Mouse (Mus musculus): Measurements from ENCODE around the gene Tlr4.

Tlr4 gene

DNA sequence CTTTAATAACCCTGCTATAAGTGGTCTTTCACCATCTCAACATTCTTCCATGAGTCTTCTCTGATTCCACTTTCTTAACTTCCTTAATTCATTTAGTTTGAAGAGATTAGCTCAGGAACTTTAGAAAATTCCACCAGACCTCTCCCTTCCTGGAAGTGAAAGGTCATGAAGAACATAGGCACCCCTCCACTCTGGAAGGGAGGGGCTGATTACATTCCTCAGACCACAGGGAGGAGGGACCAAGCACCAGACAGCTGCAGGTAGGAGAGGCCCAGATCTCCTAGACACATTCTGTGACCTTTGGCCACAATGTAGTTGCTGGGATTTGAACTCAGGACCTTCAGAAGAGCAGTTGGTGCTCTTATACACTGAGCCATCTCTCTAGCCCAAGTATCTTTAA lies 72.7 kb downstream of the Tlr4 start:
- DNase-seq (ENCODE audit: low read depth), result no peak

- no peak for DNase-seq (ENCODE audit: low read depth)
Measured at GRCm38 (mm10) chr4:66901498-66901897, 74.1 kb downstream of the Tlr4 start.

- no peak for DNase-seq (ENCODE audit: low read depth)
Measured at GRCm38 (mm10) chr4:66908376-66908775, 81.0 kb downstream of the Tlr4 start.

- no peak for DNase-seq (ENCODE audit: low read depth)
Measured at GRCm38 (mm10) chr4:66919630-66920372, 92.4 kb downstream of the Tlr4 start.

DNA sequence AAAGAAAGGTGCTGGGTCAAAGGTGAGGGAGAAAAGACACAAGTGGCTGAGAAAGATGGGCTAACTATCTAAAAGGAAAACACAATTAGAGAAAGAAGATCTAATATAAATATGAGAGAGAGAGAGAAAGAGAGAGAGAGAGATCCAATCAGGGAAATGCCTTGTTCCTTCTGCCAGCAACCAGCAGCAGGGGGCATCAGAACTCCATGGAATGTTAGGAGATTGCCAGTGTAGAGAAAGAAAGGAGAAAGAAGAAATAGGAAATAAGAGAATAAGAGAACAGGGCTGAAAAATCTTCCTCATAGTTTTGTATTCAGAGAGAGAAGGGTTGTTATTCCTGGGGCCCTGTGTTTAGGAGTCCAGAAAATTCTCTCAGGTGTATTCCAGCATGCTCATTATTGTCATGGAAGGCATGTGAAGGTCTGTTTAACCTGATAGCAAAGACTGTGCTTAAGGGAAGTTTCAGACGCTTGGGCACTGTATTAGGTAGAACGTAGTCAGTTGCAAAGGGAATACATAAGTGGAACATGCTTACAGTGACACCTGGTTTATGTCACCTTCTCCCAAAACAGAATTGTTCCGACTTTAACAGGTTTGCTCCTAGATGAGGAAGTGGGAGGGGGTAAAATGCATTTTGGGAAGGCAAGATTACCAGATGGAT lies 96.4 kb downstream of the Tlr4 start:
- DNase-seq (ENCODE audit: low read depth), result no peak

DNA sequence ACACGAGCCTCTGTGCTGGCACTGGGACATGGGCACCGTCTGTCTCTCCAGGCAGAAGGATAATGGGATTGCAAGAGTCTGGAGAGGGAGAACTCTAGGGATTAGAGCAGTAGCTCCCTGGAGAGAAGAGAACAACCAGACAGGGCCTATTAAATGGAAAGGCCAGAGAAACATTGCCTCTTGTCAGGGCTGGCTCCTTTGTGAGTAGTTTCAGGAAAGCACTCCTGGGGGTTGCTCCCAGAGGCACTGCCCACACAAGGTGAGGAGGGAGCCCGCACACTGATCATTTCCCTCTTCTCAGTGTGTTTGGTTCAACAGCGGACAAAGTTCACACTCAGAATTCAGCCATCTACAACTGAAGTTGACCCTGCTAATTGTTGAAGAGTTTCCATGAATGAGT lies 98.7 kb downstream of the Tlr4 start:
- no peak for DNase-seq (ENCODE audit: low read depth)

GRCm38 (mm10) chr4:66927537-66928088 lies 100.2 kb downstream of the Tlr4 start:
- DNase-seq (ENCODE audit: low read depth), result no peak

DNA sequence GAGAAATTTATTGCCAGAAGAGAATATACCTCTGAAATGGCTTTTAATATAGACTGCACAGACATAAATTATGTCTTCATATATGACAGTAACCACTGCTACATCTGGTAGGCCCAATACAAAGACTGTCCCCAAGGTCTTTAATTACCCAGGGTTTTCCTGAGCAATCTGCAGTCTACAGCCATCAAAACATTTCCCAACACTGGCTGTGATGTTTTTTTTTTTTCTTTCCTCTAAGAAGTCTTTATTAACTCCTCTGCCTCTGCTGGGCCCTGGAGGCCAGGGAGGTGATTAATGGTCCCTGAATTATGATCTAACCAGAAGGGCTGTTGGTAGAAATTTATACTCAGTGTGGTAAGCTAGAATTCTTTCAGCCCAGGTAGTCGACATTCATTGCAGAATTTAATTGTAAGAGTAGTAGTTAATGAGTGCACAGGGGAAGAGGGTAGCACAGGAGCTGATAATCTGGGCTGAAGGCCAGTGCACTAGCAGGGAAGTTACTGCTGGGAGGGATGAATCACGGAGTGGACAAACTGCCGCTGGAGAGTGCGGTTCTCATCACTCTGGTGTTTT lies 111.2 kb downstream of the Tlr4 start:
- DNase-seq (ENCODE audit: low read depth), result no peak

DNA sequence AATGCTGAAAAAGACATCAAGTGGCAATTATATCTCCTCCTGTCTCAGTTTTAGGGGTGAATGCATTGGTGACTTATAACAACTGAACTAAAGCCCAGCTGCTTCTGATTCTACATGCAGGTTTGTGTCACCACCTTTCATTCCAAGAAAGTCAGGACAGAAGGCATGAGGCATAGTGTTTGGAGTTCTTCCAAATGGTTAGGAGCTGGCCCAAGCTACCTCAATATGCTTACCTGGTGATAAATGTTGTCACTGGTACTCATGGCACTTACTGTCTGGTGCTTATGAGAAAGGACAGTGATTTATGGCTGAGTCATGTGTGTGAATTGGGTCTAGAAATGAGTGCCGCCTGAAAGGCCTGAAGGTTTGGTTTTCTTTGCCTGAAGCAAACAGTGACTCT lies 114.5 kb downstream of the Tlr4 start:
- DNase-seq (ENCODE audit: low read depth), result no peak

DNA sequence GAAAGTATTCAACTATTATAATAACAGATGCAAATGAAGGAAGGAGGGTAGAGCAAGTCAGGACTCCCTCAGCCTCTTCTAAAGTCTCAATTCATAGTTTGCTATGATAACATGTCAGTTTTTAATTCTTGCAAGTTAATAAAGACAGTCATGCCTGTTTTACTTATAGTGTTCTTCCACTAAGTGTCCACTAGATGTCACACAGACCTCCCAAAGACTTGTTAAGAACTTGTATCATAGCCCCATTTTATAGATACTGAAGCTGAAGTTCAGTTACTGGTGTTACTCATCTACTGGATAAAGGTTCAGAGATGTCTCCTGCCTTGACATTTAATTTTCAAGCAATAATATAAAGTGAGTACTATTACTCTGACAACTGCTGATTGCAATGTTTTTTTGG lies 116.3 kb downstream of the Tlr4 start:
- no peak for DNase-seq (ENCODE audit: low read depth)

GRCm38 (mm10) chr4:66947657-66948056 lies 120.3 kb downstream of the Tlr4 start:
- no peak for DNase-seq (ENCODE audit: low read depth)

- DNase-seq (ENCODE audit: low read depth), result no peak
Measured at GRCm38 (mm10) chr4:66974918-66975317, 147.5 kb downstream of the Tlr4 start.

All from c-Kit-positive CD71-positive TER-119-negative erythroid progenitor cells, embryonic 14.5 days (primary cell).